Mouse (Mus musculus) layer of hippocampus, adult 2 months (tissue): Measurements from ENCODE around the gene Dmbx1. TPM values are rescaled to one million over a fixed set of nuclear protein-coding genes. Genes with fewer than 3 reads are reported as not detected.

Source experiments
- DNase-seq, 2 experiments: peaks; one replicate each; pipeline ENCODE4 v3.0.0; 2022; ENCODE audit warnings: low spot score in 2 of 2
- H3K27ac ChIP-seq: fragments of 200-600 bp; 2 replicates; pipeline ENCODE4 v1.8.1; 2022
- H3K4me3 ChIP-seq: fragments of 200-600 bp; 2 replicates; pipeline ENCODE4 v1.8.1; 2022; ENCODE audit warnings: mild to moderate bottlenecking
- CTCF ChIP-seq: fragments of 200-600 bp; conservative IDR thresholded peaks from 2 replicates; pipeline ENCODE4 v1.8.1; 2022; ENCODE audit warnings: antibody characterized with exemption, mild to moderate bottlenecking, moderate library complexity
- total RNA-seq, 2 experiments: library from RNA; stranded (reverse); gene quantifications; 2 replicates each; pipeline ENCODE4 v1.2.3; 2021

Gene Dmbx1
- total RNA-seq, 2 experiments from 2014 or later = not detected

- no peak for TF ChIP-seq CTCF
- no peak for DNase-seq
Measured at GRCm38 (mm10) chr4:115935835-115936581, 3.7 kb downstream of the Dmbx1 start.

GRCm38 (mm10) chr4:115931556-115932088 is 8.1 kb downstream of the Dmbx1 start:
- TF ChIP-seq CTCF = no peak
- DNase-seq = no peak
- Histone ChIP-seq H3K4me3 (no peak overlapping the region), H3K27ac (no peak overlapping the region)

More at GRCm38 (mm10) chr4:115935835-115936581, 3.7 kb downstream of the Dmbx1 start:
- no peak overlapping the region for H3K4me3 ChIP-seq
- H3K27ac ChIP-seq = no peak overlapping the region

- no peak for DNase-seq
- TF ChIP-seq CTCF = no peak
- Histone ChIP-seq H3K27ac (no peak overlapping the region), H3K4me3 (no peak overlapping the region)
Measured at GRCm38 (mm10) chr4:115927637-115928036, 12.1 kb downstream of the Dmbx1 start.

GRCm38 (mm10) chr4:115923262-115923880 is 16.4 kb downstream of the Dmbx1 start:
- H3K27ac ChIP-seq = no peak overlapping the region
- H3K4me3 ChIP-seq = no peak overlapping the region
- TF ChIP-seq CTCF = no peak
- no peak for DNase-seq

GRCm38 (mm10) chr4:115922688-115923087 is 17.0 kb downstream of the Dmbx1 start:
- no peak for DNase-seq
- Histone ChIP-seq H3K4me3 (no peak overlapping the region), H3K27ac (no peak overlapping the region)
- TF ChIP-seq CTCF = no peak

GRCm38 (mm10) chr4:115919911-115920310 is 19.8 kb downstream of the Dmbx1 start:
- H3K27ac ChIP-seq = no peak overlapping the region
- DNase-seq = no peak
- H3K4me3 ChIP-seq = no peak overlapping the region
- no peak for TF ChIP-seq CTCF

- Histone ChIP-seq H3K4me3 (no peak overlapping the region), H3K27ac (no peak overlapping the region)
- no peak for DNase-seq
- TF ChIP-seq CTCF = no peak
Measured at GRCm38 (mm10) chr4:115911586-115911985, 28.1 kb downstream of the Dmbx1 start.

- Histone ChIP-seq H3K4me3 (no peak overlapping the region), H3K27ac (no peak overlapping the region)
- DNase-seq = peak in 1 of 2 experiments; percentile 19
- no peak for TF ChIP-seq CTCF
Measured at GRCm38 (mm10) chr4:115908641-115909040, 31.1 kb downstream of the Dmbx1 start.

- no peak for TF ChIP-seq CTCF
- no peak for DNase-seq
- no peak overlapping the region for H3K4me3 ChIP-seq
- no peak overlapping the region for H3K27ac ChIP-seq
Measured at GRCm38 (mm10) chr4:115907994-115908393, 31.7 kb downstream of the Dmbx1 start.

- Histone ChIP-seq H3K4me3 (no peak overlapping the region), H3K27ac (no peak overlapping the region)
- no peak for DNase-seq
- TF ChIP-seq CTCF = no peak
Measured at GRCm38 (mm10) chr4:115906791-115907190, 32.9 kb downstream of the Dmbx1 start.

- no peak for DNase-seq
- H3K4me3 ChIP-seq = no peak overlapping the region
- no peak overlapping the region for H3K27ac ChIP-seq
- no peak for TF ChIP-seq CTCF
Measured at GRCm38 (mm10) chr4:115905701-115906100, 34.0 kb downstream of the Dmbx1 start.

GRCm38 (mm10) chr4:115904375-115904774 is 35.4 kb downstream of the Dmbx1 start:
- no peak for TF ChIP-seq CTCF
- H3K27ac ChIP-seq = no peak overlapping the region
- H3K4me3 ChIP-seq = no peak overlapping the region
- no peak for DNase-seq

GRCm38 (mm10) chr4:115902816-115903215 is 36.9 kb downstream of the Dmbx1 start:
- Histone ChIP-seq H3K4me3 (no peak overlapping the region), H3K27ac (no peak overlapping the region)
- DNase-seq = peak; percentile 61 to 91
- peak; percentile 86 for TF ChIP-seq CTCF
